Mouse (Mus musculus): Measurements from ENCODE around the gene Trim8. TPM values are rescaled to one million over a fixed set of nuclear protein-coding genes. Genes with fewer than 3 reads are reported as not detected.

The Trim8 gene
- polyA plus RNA-seq, 1 experiment: 4.2 TPM

DNA sequence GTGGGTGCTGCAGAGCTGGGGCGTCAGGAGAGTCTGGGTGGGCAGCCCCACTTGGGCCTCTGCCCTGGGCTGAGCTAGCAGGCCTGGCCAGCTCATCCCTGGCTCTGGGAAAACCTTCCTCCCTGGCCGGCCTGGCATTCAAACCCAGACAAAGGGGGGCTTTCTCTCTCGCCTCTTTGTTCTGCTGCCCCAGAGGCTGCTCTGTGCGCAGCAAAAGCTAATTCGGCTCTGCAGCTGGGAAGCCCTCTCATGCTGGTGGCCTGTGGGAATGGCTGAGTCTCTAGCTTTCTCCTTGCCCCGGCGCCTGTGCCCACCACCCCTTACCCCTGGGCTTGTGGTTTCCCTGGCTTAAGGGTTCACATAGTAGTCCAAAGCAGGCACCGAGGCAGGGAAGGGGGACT lies 5.7 kb downstream of the Trim8 start:
- Histone ChIP-seq H3K36me3 (ENCODE audit: control insufficient read depth) (peaks cover 69% of the 10 kb centered on the region), H3K27me3 (ENCODE audit: control insufficient read depth) (no peaks in the 10 kb centered on the region), H3K4me1 (ENCODE audit: control insufficient read depth) (peaks cover 89% of the 10 kb centered on the region), H3K4me3 (replicated peaks) (no peak overlapping the region), H3K9me3 (ENCODE audit: control insufficient read depth, low read length) (no peaks in the 10 kb centered on the region)
- TF ChIP-seq GATA1 (IDR thresholded peaks at IDR 0.05; ENCODE audit: low read length): no peak
- TF ChIP-seq TAL1 (IDR thresholded peaks at IDR 0.05; ENCODE audit: low read length): no peak

DNA sequence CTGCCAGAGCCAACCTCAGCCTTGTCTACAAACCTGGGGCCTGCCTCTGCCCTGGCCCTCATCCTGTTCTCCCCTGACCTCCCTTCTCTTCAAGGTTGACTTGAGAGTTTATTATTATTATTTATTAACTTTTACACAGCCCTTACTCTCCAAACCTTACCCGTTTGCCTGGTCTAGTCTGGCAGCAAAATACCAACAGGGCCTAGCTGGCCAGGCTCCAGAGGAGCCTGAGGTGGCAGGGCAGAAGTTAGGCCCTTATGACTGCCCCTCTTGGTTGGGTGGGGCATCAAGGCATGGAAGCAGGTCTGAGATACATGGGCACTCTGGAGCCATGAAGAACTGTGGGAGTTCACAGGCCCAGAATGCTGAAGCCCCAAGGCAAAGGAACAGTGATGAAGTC lies 6.3 kb downstream of the Trim8 start:
- H3K4me3 ChIP-seq (replicated peaks): no peak overlapping the region
- no peaks in the 10 kb centered on the region for H3K27me3 ChIP-seq (ENCODE audit: control insufficient read depth)
- no peak for TF ChIP-seq TAL1 (IDR thresholded peaks at IDR 0.05; ENCODE audit: low read length)
- no peak for TF ChIP-seq GATA1 (IDR thresholded peaks at IDR 0.05; ENCODE audit: low read length)
- H3K4me1 ChIP-seq (ENCODE audit: control insufficient read depth): peaks cover 83% of the 10 kb centered on the region
- H3K36me3 ChIP-seq (ENCODE audit: control insufficient read depth): peaks cover 75% of the 10 kb centered on the region
- H3K9me3 ChIP-seq (ENCODE audit: control insufficient read depth, low read length): no peaks in the 10 kb centered on the region

DNA sequence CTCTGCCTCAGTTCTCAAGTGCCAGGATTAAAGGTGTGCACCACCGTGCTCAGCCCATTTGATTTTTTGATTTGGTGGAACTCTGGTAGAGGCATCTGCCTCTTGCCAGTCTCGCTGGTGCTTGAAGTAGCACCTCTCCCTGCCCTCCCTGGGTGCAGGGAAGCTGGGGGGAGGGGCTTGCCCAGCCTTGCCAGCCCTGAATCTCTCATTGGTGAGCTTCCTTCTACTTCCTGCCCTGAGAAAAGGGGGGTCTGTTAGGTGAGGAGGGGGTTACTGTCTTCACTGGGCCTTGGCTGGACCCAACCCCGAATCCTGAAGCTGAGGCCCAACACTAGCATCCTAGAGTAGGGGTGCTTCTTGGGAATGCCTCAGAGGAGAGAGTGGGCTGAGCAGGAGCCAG lies 7.2 kb downstream of the Trim8 start:
- TF ChIP-seq TAL1 (IDR thresholded peaks at IDR 0.05; ENCODE audit: low read length): no peak
- TF ChIP-seq GATA1 (IDR thresholded peaks at IDR 0.05; ENCODE audit: low read length): no peak
- peaks cover 73% of the 10 kb centered on the region for H3K4me1 ChIP-seq (ENCODE audit: control insufficient read depth)
- H3K36me3 ChIP-seq (ENCODE audit: control insufficient read depth): peaks cover 83% of the 10 kb centered on the region
- no peaks in the 10 kb centered on the region for H3K27me3 ChIP-seq (ENCODE audit: control insufficient read depth)
- no peak overlapping the region for H3K4me3 ChIP-seq (replicated peaks)
- no peaks in the 10 kb centered on the region for H3K9me3 ChIP-seq (ENCODE audit: control insufficient read depth, low read length)

GRCm38 (mm10) chr19:46509202-46509601 lies 7.7 kb downstream of the Trim8 start:
- Histone ChIP-seq H3K4me3 (replicated peaks) (no peak overlapping the region), H3K9me3 (ENCODE audit: control insufficient read depth, low read length) (no peaks in the 10 kb centered on the region), H3K27me3 (ENCODE audit: control insufficient read depth) (no peaks in the 10 kb centered on the region), H3K4me1 (ENCODE audit: control insufficient read depth) (peaks cover 71% of the 10 kb centered on the region), H3K36me3 (ENCODE audit: control insufficient read depth) (peaks cover 88% of the 10 kb centered on the region)
- no peak for TF ChIP-seq TAL1 (IDR thresholded peaks at IDR 0.05; ENCODE audit: low read length)
- no peak for TF ChIP-seq GATA1 (IDR thresholded peaks at IDR 0.05; ENCODE audit: low read length)

GRCm38 (mm10) chr19:46509736-46510135 lies 8.2 kb downstream of the Trim8 start:
- Histone ChIP-seq H3K27me3 (ENCODE audit: control insufficient read depth) (no peaks in the 10 kb centered on the region), H3K9me3 (ENCODE audit: control insufficient read depth, low read length) (no peaks in the 10 kb centered on the region), H3K4me3 (replicated peaks) (no peak overlapping the region), H3K36me3 (ENCODE audit: control insufficient read depth) (peaks cover 93% of the 10 kb centered on the region), H3K4me1 (ENCODE audit: control insufficient read depth) (peaks cover 70% of the 10 kb centered on the region)
- TF ChIP-seq TAL1 (IDR thresholded peaks at IDR 0.05; ENCODE audit: low read length): no peak
- TF ChIP-seq GATA1 (IDR thresholded peaks at IDR 0.05; ENCODE audit: low read length): no peak

DNA sequence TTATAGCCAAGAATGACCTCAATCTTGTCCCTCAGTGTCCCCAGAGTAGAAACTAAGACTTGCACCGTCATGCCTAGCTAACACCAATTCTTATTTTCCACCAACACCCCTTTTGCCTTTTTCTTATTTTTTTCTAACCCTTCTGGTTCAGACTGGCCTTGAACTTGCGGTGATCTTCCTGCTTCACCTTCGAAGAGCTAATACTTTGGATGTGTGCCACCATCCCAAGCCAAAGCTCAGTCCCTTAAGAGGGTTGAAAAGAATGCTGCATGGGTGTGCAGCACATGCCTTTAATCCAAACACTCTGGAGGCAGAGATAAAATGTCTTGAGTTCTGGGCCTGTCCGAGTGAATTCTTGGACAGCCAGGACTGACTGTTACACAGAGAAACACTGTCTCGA lies 8.9 kb downstream of the Trim8 start:
- no peaks in the 10 kb centered on the region for H3K27me3 ChIP-seq (ENCODE audit: control insufficient read depth)
- no peak for TF ChIP-seq TAL1 (IDR thresholded peaks at IDR 0.05; ENCODE audit: low read length)
- TF ChIP-seq GATA1 (IDR thresholded peaks at IDR 0.05; ENCODE audit: low read length): no peak
- peaks cover 67% of the 10 kb centered on the region for H3K4me1 ChIP-seq (ENCODE audit: control insufficient read depth)
- peaks cover 96% of the 10 kb centered on the region for H3K36me3 ChIP-seq (ENCODE audit: control insufficient read depth)
- no peaks in the 10 kb centered on the region for H3K9me3 ChIP-seq (ENCODE audit: control insufficient read depth, low read length)
- no peak overlapping the region for H3K4me3 ChIP-seq (replicated peaks)

DNA sequence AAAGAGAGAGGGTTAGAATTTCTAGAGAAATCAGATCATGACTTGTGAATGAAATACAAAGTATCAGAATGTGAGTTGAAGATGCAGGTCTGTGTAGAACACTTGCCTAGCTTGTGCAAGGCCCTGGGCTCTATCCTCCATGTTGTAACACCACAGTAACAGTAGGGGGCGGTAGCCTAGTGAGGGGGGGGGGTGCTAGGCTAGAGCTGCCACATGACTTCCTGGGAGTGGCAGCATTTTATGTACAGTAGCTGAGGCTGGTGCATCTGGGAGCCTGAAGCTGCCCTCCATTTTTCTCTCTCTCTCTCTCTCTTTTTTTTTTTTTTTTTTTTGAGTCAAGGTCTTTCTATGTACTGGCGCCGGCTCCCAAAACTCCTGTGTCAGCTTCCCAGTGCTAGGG lies 9.3 kb downstream of the Trim8 start:
- Histone ChIP-seq H3K27me3 (ENCODE audit: control insufficient read depth) (no peaks in the 10 kb centered on the region), H3K4me1 (ENCODE audit: control insufficient read depth) (peaks cover 63% of the 10 kb centered on the region), H3K36me3 (ENCODE audit: control insufficient read depth) (peaks cover 96% of the 10 kb centered on the region), H3K4me3 (replicated peaks) (no peak overlapping the region), H3K9me3 (ENCODE audit: control insufficient read depth, low read length) (no peaks in the 10 kb centered on the region)
- TF ChIP-seq GATA1 (IDR thresholded peaks at IDR 0.05; ENCODE audit: low read length) (no peak), TAL1 (IDR thresholded peaks at IDR 0.05; ENCODE audit: low read length) (no peak)

DNA sequence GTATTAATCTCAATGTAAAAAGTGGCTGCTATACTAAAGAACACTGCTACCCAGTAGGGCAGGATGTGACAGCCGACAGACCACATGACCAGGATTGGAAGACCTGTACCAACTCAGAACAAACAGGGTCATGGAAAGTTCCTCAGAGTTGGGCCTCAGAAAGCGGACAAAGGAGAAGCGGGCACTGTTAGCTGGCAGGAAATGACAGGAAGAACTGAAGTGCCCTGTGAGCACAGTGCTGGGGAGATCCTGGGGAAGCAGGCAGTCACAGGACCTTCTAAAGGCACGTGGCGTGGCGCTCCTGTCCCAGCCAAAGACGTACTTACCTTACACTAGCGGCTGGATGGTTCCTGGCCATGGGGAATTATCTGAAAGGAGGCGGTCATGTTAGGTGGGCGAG lies 9.8 kb downstream of the Trim8 start:
- H3K4me1 ChIP-seq (ENCODE audit: control insufficient read depth): peaks cover 59% of the 10 kb centered on the region
- H3K27me3 ChIP-seq (ENCODE audit: control insufficient read depth): no peaks in the 10 kb centered on the region
- no peaks in the 10 kb centered on the region for H3K9me3 ChIP-seq (ENCODE audit: control insufficient read depth, low read length)
- TF ChIP-seq TAL1 (IDR thresholded peaks at IDR 0.05; ENCODE audit: low read length): no peak
- TF ChIP-seq GATA1 (IDR thresholded peaks at IDR 0.05; ENCODE audit: low read length): no peak
- H3K4me3 ChIP-seq (replicated peaks): no peak overlapping the region
- peaks cover 94% of the 10 kb centered on the region for H3K36me3 ChIP-seq (ENCODE audit: control insufficient read depth)

DNA sequence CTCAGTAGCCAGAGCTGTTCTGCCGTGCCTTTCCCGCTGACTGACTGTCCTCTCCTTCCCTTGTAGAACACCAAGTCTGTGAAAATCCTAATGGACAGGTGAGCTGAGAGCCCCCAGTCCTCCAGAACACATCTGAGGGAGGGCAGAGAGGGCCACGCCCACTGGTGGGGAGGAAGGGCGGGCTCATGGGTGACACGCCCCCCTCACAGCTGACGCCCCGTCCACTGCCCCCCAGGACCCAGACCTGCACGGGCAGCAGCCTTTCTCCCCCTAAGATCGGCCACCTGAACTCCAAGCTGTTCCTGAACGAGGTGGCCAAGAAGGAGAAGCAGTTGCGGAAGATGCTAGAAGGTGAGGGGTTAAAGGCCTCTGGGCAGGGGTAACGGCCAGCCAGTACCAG lies 12.9 kb downstream of the Trim8 start:
- Histone ChIP-seq H3K4me3 (replicated peaks) (no peak overlapping the region), H3K9me3 (ENCODE audit: control insufficient read depth, low read length) (no peaks in the 10 kb centered on the region), H3K27me3 (ENCODE audit: control insufficient read depth) (no peaks in the 10 kb centered on the region), H3K36me3 (ENCODE audit: control insufficient read depth) (peaks cover 72% of the 10 kb centered on the region), H3K4me1 (ENCODE audit: control insufficient read depth) (peaks cover 49% of the 10 kb centered on the region)
- no peak for TF ChIP-seq GATA1 (IDR thresholded peaks at IDR 0.05; ENCODE audit: low read length)
- no peak for TF ChIP-seq TAL1 (IDR thresholded peaks at IDR 0.05; ENCODE audit: low read length)

DNA sequence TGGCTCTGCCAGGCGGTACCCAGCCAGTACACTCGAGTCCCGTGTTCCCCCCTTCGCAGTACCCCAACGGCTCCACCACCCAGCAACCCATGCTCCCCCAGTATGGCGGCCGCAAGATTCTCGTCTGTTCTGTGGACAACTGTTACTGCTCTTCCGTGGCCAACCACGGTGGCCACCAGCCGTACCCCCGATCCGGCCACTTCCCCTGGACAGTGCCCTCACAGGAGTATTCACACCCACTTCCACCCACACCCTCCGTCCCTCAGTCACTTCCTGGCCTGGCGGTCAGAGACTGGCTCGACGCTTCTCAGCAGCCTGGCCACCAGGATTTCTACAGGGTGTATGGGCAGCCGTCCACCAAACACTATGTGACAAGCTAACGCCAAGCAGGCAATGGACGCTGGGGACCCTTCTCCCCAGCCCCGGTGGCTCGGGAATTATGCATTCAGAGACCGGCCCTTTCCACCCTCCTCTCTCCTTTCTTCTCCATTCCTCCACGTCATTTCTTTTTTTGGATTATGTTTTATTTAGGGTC lies 13.9 kb downstream of the Trim8 start:
- Histone ChIP-seq H3K36me3 (ENCODE audit: control insufficient read depth) (peaks cover 62% of the 10 kb centered on the region), H3K4me1 (ENCODE audit: control insufficient read depth) (peaks cover 41% of the 10 kb centered on the region), H3K9me3 (ENCODE audit: control insufficient read depth, low read length) (no peaks in the 10 kb centered on the region), H3K27me3 (ENCODE audit: control insufficient read depth) (no peaks in the 10 kb centered on the region), H3K4me3 (replicated peaks) (no peak overlapping the region)
- no peak for TF ChIP-seq TAL1 (IDR thresholded peaks at IDR 0.05; ENCODE audit: low read length)
- TF ChIP-seq GATA1 (IDR thresholded peaks at IDR 0.05; ENCODE audit: low read length): no peak

All from erythroblast, embryonic 14.5 days (primary cell).